Mouse (Mus musculus) lung, postnatal 36 days (tissue): Measurements from ENCODE around the gene Adgrb3.
A peak's percentile ranks its signal among the peaks of the same experiment; 100 is the strongest.
"Not testable (repeated sequence)": the region's sequence is repeated elsewhere in the genome, so short reads cannot be mapped to it uniquely, and the experiment has no call there.

Experiments
- DNase-seq: peaks from one replicate; pipeline ENCODE4 v3.0.0; 2022; ENCODE audit warnings: mixed read lengths

Gene Adgrb3

GRCm38 (mm10) chr1:25088010-25088719 lies 741.3 kb downstream of the Adgrb3 start:
- DNase-seq: no peak

- no peak for DNase-seq
Observed at GRCm38 (mm10) chr1:25085616-25086372, 743.7 kb downstream of the Adgrb3 start.

GRCm38 (mm10) chr1:25082377-25082776 lies 747.1 kb downstream of the Adgrb3 start:
- DNase-seq: no peak

- DNase-seq: no peak
Observed at GRCm38 (mm10) chr1:25081265-25081849, 748.1 kb downstream of the Adgrb3 start.

GRCm38 (mm10) chr1:25079395-25079794 lies 750.1 kb downstream of the Adgrb3 start:
- DNase-seq: no peak

GRCm38 (mm10) chr1:25075952-25076351 lies 753.6 kb downstream of the Adgrb3 start:
- no peak for DNase-seq

GRCm38 (mm10) chr1:25063964-25064363 lies 765.5 kb downstream of the Adgrb3 start:
- DNase-seq: peak; percentile 72

- no peak for DNase-seq
Observed at GRCm38 (mm10) chr1:25060935-25061334, 768.6 kb downstream of the Adgrb3 start.

- DNase-seq: no peak
Observed at GRCm38 (mm10) chr1:25060191-25060590, 769.3 kb downstream of the Adgrb3 start.

- peak; percentile 79 for DNase-seq
Observed at GRCm38 (mm10) chr1:25057656-25058055, 771.9 kb downstream of the Adgrb3 start.

GRCm38 (mm10) chr1:25057212-25057611 lies 772.3 kb downstream of the Adgrb3 start:
- DNase-seq: no peak

GRCm38 (mm10) chr1:25042091-25042490 lies 787.4 kb downstream of the Adgrb3 start:
- DNase-seq: no peak

GRCm38 (mm10) chr1:25034161-25034560 lies 795.3 kb downstream of the Adgrb3 start:
- no peak for DNase-seq

GRCm38 (mm10) chr1:25033155-25034095 lies 796.1 kb downstream of the Adgrb3 start:
- DNase-seq: no peak

- no peak for DNase-seq
Observed at GRCm38 (mm10) chr1:25023156-25023555, 806.4 kb downstream of the Adgrb3 start.

GRCm38 (mm10) chr1:25017851-25018250 lies 811.7 kb downstream of the Adgrb3 start:
- DNase-seq: not testable (repeated sequence)
